Mouse (Mus musculus) megakaryocyte progenitor cell, adult 5-6 weeks (primary cell): ENCODE results near the gene Nedd9. TPM values are rescaled to one million over a fixed set of nuclear protein-coding genes. Genes with fewer than 3 reads are reported as not detected.
"Not testable (repeated sequence)": the region's sequence is repeated elsewhere in the genome, so short reads cannot be mapped to it uniquely, and the experiment has no call there.

Source experiments
- ATAC-seq: replicated peaks from 2 replicates; pipeline ENCODE4 v1.8.0; 2016; ENCODE audit warnings: mild to moderate bottlenecking, moderate TSS enrichment, inconsistent platforms; ENCODE audit not compliant: poor library complexity
- total RNA-seq, 2 experiments: library from RNA; stranded (forward) in 1 of 2; stranded (reverse) in 1 of 2; fragments of 157-497, 149-512 nt in 1 of 2; fragments of 200-1000 nt in 1 of 2; gene quantifications; 2 replicates each; pipeline versions ENCODE4 v1.2.3 to v1.2.4; 2015 to 2017

The Nedd9 gene
- total RNA-seq, 2 experiments from 2014 or later = 18.6 to 23.1 TPM

GRCm38 (mm10) chr13:41326134-41326533, 161.0 kb downstream of the Nedd9 start:
- ATAC-seq = peak; percentile 50; the same call in 1 of the 2 replicates

GRCm38 (mm10) chr13:41325346-41325745, 161.8 kb downstream of the Nedd9 start:
- ATAC-seq = no peak

- no peak for ATAC-seq
Measured at GRCm38 (mm10) chr13:41324631-41325030, 162.5 kb downstream of the Nedd9 start.

GRCm38 (mm10) chr13:41321433-41321832, 165.7 kb downstream of the Nedd9 start:
- ATAC-seq = no peak

GRCm38 (mm10) chr13:41320749-41321148, 166.4 kb downstream of the Nedd9 start:
- no peak for ATAC-seq

- ATAC-seq = peak; percentile 99
Measured at GRCm38 (mm10) chr13:41302716-41303115, 184.4 kb downstream of the Nedd9 start.

GRCm38 (mm10) chr13:41300037-41300436, 187.1 kb downstream of the Nedd9 start:
- no peak for ATAC-seq

GRCm38 (mm10) chr13:41298996-41299395, 188.2 kb downstream of the Nedd9 start:
- ATAC-seq = no peak

- ATAC-seq = peak; percentile 40; the same call in 1 of the 2 replicates
Measured at GRCm38 (mm10) chr13:41298533-41298932, 188.6 kb downstream of the Nedd9 start.

GRCm38 (mm10) chr13:41296396-41296795, 190.8 kb downstream of the Nedd9 start:
- ATAC-seq = no peak

- no peak for ATAC-seq
Measured at GRCm38 (mm10) chr13:41295886-41296285, 191.3 kb downstream of the Nedd9 start.

- ATAC-seq = no peak
Measured at GRCm38 (mm10) chr13:41293595-41293994, 193.6 kb downstream of the Nedd9 start.

- ATAC-seq = no peak
Measured at GRCm38 (mm10) chr13:41291466-41291974, 195.6 kb downstream of the Nedd9 start.

GRCm38 (mm10) chr13:41286285-41286684, 200.9 kb downstream of the Nedd9 start:
- no peak for ATAC-seq

GRCm38 (mm10) chr13:41285448-41285847, 201.7 kb downstream of the Nedd9 start:
- no peak for ATAC-seq

- peak; percentile 79 for ATAC-seq
Measured at GRCm38 (mm10) chr13:41283256-41283655, 203.9 kb downstream of the Nedd9 start.

- ATAC-seq = no peak
Measured at GRCm38 (mm10) chr13:41280696-41281095, 206.5 kb downstream of the Nedd9 start.

- no peak for ATAC-seq
Measured at GRCm38 (mm10) chr13:41273927-41274650, 213.1 kb downstream of the Nedd9 start, which contains the start of gene Gm17364. Gene Gm17364 (minus strand): TSS chr13:41273977.

GRCm38 (mm10) chr13:41267827-41268408, 219.2 kb downstream of the Nedd9 start:
- ATAC-seq = no peak

GRCm38 (mm10) chr13:41263304-41264006, 223.7 kb downstream of the Nedd9 start:
- ATAC-seq = peak; percentile 48; the same call in 1 of the 2 replicates

GRCm38 (mm10) chr13:41261617-41262016, 225.5 kb downstream of the Nedd9 start:
- ATAC-seq = not testable (repeated sequence)
